Mouse (Mus musculus): Measurements from ENCODE around the gene Gas2.

Gas2 gene

GRCm38 (mm10) chr7:51861250-51862096, at the start of gene Gas2:
Gas2 (plus strand) TSS chr7:51862015.
- DNase-seq (ENCODE audit: inconsistent ontology term): peak; percentile 86

- DNase-seq (ENCODE audit: inconsistent ontology term): no peak
Measured at GRCm38 (mm10) chr7:51815473-51816282, 46.1 kb upstream of the Gas2 start.

GRCm38 (mm10) chr7:51816283-51816839, 45.5 kb upstream of the Gas2 start:
- no peak for DNase-seq (ENCODE audit: inconsistent ontology term)

GRCm38 (mm10) chr7:51818251-51818974, 43.4 kb upstream of the Gas2 start:
- no peak for DNase-seq (ENCODE audit: inconsistent ontology term)

- DNase-seq (ENCODE audit: inconsistent ontology term): no peak
Measured at GRCm38 (mm10) chr7:51819891-51820290, 41.9 kb upstream of the Gas2 start.

- DNase-seq (ENCODE audit: inconsistent ontology term): no peak
Measured at GRCm38 (mm10) chr7:51821467-51821866, 40.3 kb upstream of the Gas2 start.

GRCm38 (mm10) chr7:51823562-51824338, 38.1 kb upstream of the Gas2 start:
- no peak for DNase-seq (ENCODE audit: inconsistent ontology term)

- DNase-seq (ENCODE audit: inconsistent ontology term): peak; percentile 23
Measured at GRCm38 (mm10) chr7:51831917-51832316, 29.9 kb upstream of the Gas2 start.

GRCm38 (mm10) chr7:51840515-51840914, 21.3 kb upstream of the Gas2 start:
- no peak for DNase-seq (ENCODE audit: inconsistent ontology term)

GRCm38 (mm10) chr7:51850877-51851276, 10.9 kb upstream of the Gas2 start:
- no peak for DNase-seq (ENCODE audit: inconsistent ontology term)

- DNase-seq (ENCODE audit: inconsistent ontology term): no peak
Measured at GRCm38 (mm10) chr7:51851890-51852507, 9.8 kb upstream of the Gas2 start.

- peak; percentile 96 for DNase-seq (ENCODE audit: inconsistent ontology term)
Measured at GRCm38 (mm10) chr7:51862097-51862492, 280 bp downstream of the Gas2 start, which contains the start of gene Fancf. Fancf (minus strand) TSS chr7:51862267.

- no peak for DNase-seq (ENCODE audit: inconsistent ontology term)
Measured at GRCm38 (mm10) chr7:51862842-51863241, 1.0 kb downstream of the Gas2 start.

- DNase-seq (ENCODE audit: inconsistent ontology term): no peak
Measured at GRCm38 (mm10) chr7:51865336-51865735, 3.5 kb downstream of the Gas2 start.

- DNase-seq (ENCODE audit: inconsistent ontology term): no peak
Measured at GRCm38 (mm10) chr7:51867983-51868382, 6.2 kb downstream of the Gas2 start.

GRCm38 (mm10) chr7:51872041-51872440, 10.2 kb downstream of the Gas2 start:
- DNase-seq (ENCODE audit: inconsistent ontology term): no peak

- DNase-seq (ENCODE audit: inconsistent ontology term): no peak
Measured at GRCm38 (mm10) chr7:51872597-51872996, 10.8 kb downstream of the Gas2 start.

- no peak for DNase-seq (ENCODE audit: inconsistent ontology term)
Measured at GRCm38 (mm10) chr7:51876316-51876715, 14.5 kb downstream of the Gas2 start.

GRCm38 (mm10) chr7:51878730-51879129, 16.9 kb downstream of the Gas2 start:
- no peak for DNase-seq (ENCODE audit: inconsistent ontology term)

- DNase-seq (ENCODE audit: inconsistent ontology term): peak; percentile 55
Measured at GRCm38 (mm10) chr7:51879136-51879723, 17.4 kb downstream of the Gas2 start.

Data from Muller cell, postnatal 12 days (primary cell).